Mouse (Mus musculus) hindbrain, embryonic 16.5 days (tissue): ENCODE data around the gene Gemin5. TPM values are rescaled to one million over a fixed set of nuclear protein-coding genes. Genes with fewer than 3 reads are reported as not detected.

Source experiments
- ATAC-seq: fragments of 200-750 bp; cut with Nextera tagmentation; 2 replicates; pipeline ENCODE4 v1.8.0; 2017; ENCODE audit warnings: moderate TSS enrichment, moderate library complexity
- H3K27ac ChIP-seq: fragments of 300-500 bp; sonication (generic); 2 replicates; pipeline ENCODE4 v1.5.1; 2014; ENCODE audit warnings: low read depth, mild to moderate bottlenecking, control low read depth, low read length, moderate library complexity
- H3K27me3 ChIP-seq: fragments of 300-500 bp; sonication (generic); replicated peaks from 2 replicates; pipeline ENCODE4 v1.6.1; 2014; ENCODE audit warnings: low read length; ENCODE audit not compliant: control insufficient read depth, insufficient read depth
- H3K36me3 ChIP-seq: fragments of 300-500 bp; sonication (generic); 2 replicates; pipeline ENCODE4 v1.6.1; 2014; ENCODE audit warnings: mild to moderate bottlenecking, low read length, moderate library complexity, mixed read lengths; ENCODE audit not compliant: control insufficient read depth, insufficient read depth
- H3K4me1 ChIP-seq: fragments of 300-500 bp; sonication (generic); 2 replicates; pipeline ENCODE4 v1.6.1; 2014; ENCODE audit warnings: low read depth, low read length; ENCODE audit not compliant: control insufficient read depth, insufficient read depth
- H3K4me2 ChIP-seq: fragments of 300-500 bp; sonication (generic); 2 replicates; pipeline ENCODE4 v1.6.1; 2014; ENCODE audit warnings: mild to moderate bottlenecking, low read length, control low read depth, moderate library complexity
- H3K4me3 ChIP-seq: fragments of 300-500 bp; sonication (generic); 2 replicates; pipeline ENCODE4 v1.5.1; 2014; ENCODE audit warnings: mild to moderate bottlenecking, low read length, control low read depth, moderate library complexity
- H3K9ac ChIP-seq: fragments of 300-500 bp; sonication (generic); 2 replicates; pipeline ENCODE4 v1.6.1; 2014; ENCODE audit warnings: low read depth, mild to moderate bottlenecking, control low read depth, low read length, moderate library complexity
- H3K9me3 ChIP-seq: fragments of 300-500 bp; sonication (generic); 2 replicates; pipeline ENCODE4 v1.6.1; 2014; ENCODE audit warnings: mild to moderate bottlenecking, low read length, moderate library complexity; ENCODE audit not compliant: control insufficient read depth
- WGBS: fragments of 180-500 bp; shearing (Covaris S2); extraction: QIAGEN DNeasy Blood & Tissue Kit; methylation state at CpG from one replicate; pipeline ENCODE4 v1.1.7; 2014; 5-methylcytosine and 5-hydroxymethylcytosine counted together
- polyA plus RNA-seq: library from polyadenylated mRNA; unstranded; fragments of >200 nt; fragmentation: Nextera tagmentation; extraction: Ambion mirVana; gene quantifications from 2 replicates; pipeline ENCODE4 v1.2.1, GENCODE M21; 2015

Gemin5 gene
- polyA plus RNA-seq, 1 experiment from 2014 or later = 13.4 TPM

GRCm38 (mm10) chr11:58072978-58073377 is 95.4 kb downstream of the Gemin5 start:
- Histone ChIP-seq H3K9ac (no peak overlapping the region), H3K4me3 (no peak overlapping the region), H3K4me2 (no peak overlapping the region), H3K4me1 (no peaks in the 10 kb centered on the region), H3K9me3 (no peaks in the 10 kb centered on the region), H3K27ac (no peak overlapping the region), H3K36me3 (no peaks in the 10 kb centered on the region), H3K27me3 (no peaks in the 10 kb centered on the region)
- no peak for ATAC-seq
- 86% methylated on average over 3 of the region's 3 CpGs for WGBS

Other genes starting within 250 kb of the Gemin5 start
- 17.3 and 18.0 TPM in 2 replicates for gene Larp1, start 159.5 kb downstream of the Gemin5 start, polyA plus RNA-seq
- 0.13 TPM in 1 of 2 replicates, not detected in the other for gene Gm12248, start 75.4 kb downstream of the Gemin5 start, polyA plus RNA-seq
- 96.1 and 103 TPM in 2 replicates for gene Cnot8, start 64.4 kb downstream of the Gemin5 start, polyA plus RNA-seq
- gene Mrpl22, start 3.1 kb upstream of the Gemin5 start, polyA plus RNA-seq = 90.2 and 92.1 TPM in 2 replicates
- 2.3 and 2.4 TPM in 2 replicates for gene Igtp, start 31.0 kb upstream of the Gemin5 start, polyA plus RNA-seq
- 1.5 and 1.7 TPM in 2 replicates for gene Irgm2, start 31.1 kb upstream of the Gemin5 start, polyA plus RNA-seq
- gene 4930438A08Rik, start 106.3 kb upstream of the Gemin5 start, polyA plus RNA-seq = 0.11 TPM in 1 of 2 replicates, not detected in the other
- 29.2 and 30.1 TPM in 2 replicates for gene Zfp692, start 138.5 kb upstream of the Gemin5 start, polyA plus RNA-seq
- 38.2 and 38.6 TPM in 2 replicates for gene Zfp672, start 161.8 kb upstream of the Gemin5 start, polyA plus RNA-seq
- 48.0 and 50.6 TPM in 2 replicates for gene Sh3bp5l, start 162.2 kb upstream of the Gemin5 start, polyA plus RNA-seq
- not detected in 2 replicates for gene Lypd8, start 210.5 kb upstream of the Gemin5 start, polyA plus RNA-seq